Mouse (Mus musculus): ENCODE results near the gene Cep57. TPM values are rescaled to one million over a fixed set of nuclear protein-coding genes. Genes with fewer than 3 reads are reported as not detected.

The Cep57 gene
- polyA plus RNA-seq, 2 experiments: 26.2 to 34.5 TPM

DNA sequence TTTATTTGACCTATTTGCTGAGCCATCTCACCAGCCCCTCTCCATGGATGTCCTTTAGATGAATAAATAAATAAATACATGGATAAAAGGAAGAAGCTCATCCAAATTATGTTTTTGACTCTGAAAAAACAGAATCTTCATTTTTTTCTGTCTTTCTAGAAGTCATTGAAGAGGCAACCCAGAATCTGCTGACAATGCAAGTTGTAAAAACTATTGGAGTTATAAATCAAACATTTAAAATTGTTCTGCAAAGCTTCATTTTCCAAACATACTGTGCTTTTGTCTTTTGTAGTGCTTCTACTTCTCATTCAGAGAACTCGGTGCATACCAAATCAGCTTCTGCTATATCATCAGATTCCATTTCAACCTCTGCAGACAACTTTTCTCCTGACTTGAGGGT, 44.9 kb downstream of the Cep57 start:
- DNase-seq (ENCODE audit: low read depth in 3 of 3, low spot score in 3 of 3) (no peak), ATAC-seq (ENCODE audit: insufficient read depth) (no peak)
- no peaks in the 10 kb centered on the region; the same call in 1 of the 2 replicates for H3K36me3 ChIP-seq (replicated peaks; ENCODE audit: control insufficient read depth, insufficient read depth, low read depth)
- H3K9ac ChIP-seq (replicated peaks): no peak overlapping the region
- no peaks in the 10 kb centered on the region for H3K4me1 ChIP-seq (replicated peaks; ENCODE audit: control insufficient read depth in 2 of 2, insufficient read depth in 2 of 2, low read length in 1 of 2)
- no peaks in the 10 kb centered on the region for H3K9me3 ChIP-seq (ENCODE audit: control insufficient read depth, low read length)
- H3K27ac ChIP-seq: no peak overlapping the region
- no peak overlapping the region for H3K4me3 ChIP-seq (ENCODE audit: insufficient read depth in 1 of 2, low read depth in 2 of 2, low read length in 2 of 2)
- H3K4me2 ChIP-seq (ENCODE audit: low read depth): no peak overlapping the region
- no peaks in the 10 kb centered on the region for H3K27me3 ChIP-seq (ENCODE audit: control insufficient read depth, insufficient read depth, low read length)
- 69% methylated on average over 1 of the region's 1 CpGs for WGBS (ENCODE audit: insufficient replicate concordance)
- no peak for TF ChIP-seq CTCF (IDR thresholded peaks at IDR 0.05; ENCODE audit: low read depth)
- TF ChIP-seq EP300 (IDR thresholded peaks at IDR 0.05; ENCODE audit: low read depth): no peak

DNA sequence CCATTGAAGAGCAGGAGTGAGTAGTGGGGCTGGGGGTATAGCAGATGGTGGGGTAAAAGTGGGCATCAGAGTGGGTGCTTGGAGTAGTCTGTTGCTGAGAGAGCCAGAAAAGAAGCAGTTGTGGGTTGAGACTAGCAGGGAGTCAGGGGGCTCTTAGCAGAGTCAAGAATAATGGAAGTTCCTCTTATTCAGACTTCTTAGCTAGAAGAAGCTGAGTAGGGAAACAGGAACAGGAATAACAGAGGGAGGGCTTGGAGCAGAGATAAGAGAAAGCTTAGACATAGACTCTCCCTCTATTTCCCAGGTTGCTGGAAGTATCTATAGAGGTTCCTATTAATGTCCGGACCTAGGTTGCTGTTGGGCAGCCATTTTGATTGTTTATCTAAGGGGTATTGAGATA, 52.2 kb downstream of the Cep57 start:
- Histone ChIP-seq H3K27ac (no peak overlapping the region), H3K9me3 (ENCODE audit: control insufficient read depth, low read length) (no peaks in the 10 kb centered on the region), H3K36me3 (replicated peaks; ENCODE audit: control insufficient read depth, insufficient read depth, low read depth) (no peaks in the 10 kb centered on the region), H3K4me2 (ENCODE audit: low read depth) (no peak overlapping the region), H3K4me1 (replicated peaks; ENCODE audit: control insufficient read depth in 2 of 2, insufficient read depth in 2 of 2, low read length in 1 of 2) (0 out of 4 replicates have a peak, but pooled peaks cover 0 to 2% of the 10 kb centered on the region in 2 experiments), H3K27me3 (ENCODE audit: control insufficient read depth, insufficient read depth, low read length) (no peaks in the 10 kb centered on the region), H3K9ac (replicated peaks) (no peak overlapping the region), H3K4me3 (ENCODE audit: insufficient read depth in 1 of 2, low read depth in 2 of 2, low read length in 2 of 2) (no peak overlapping the region)
- ATAC-seq (ENCODE audit: insufficient read depth): no peak
- TF ChIP-seq EP300 (IDR thresholded peaks at IDR 0.05; ENCODE audit: low read depth) (no peak), CTCF (IDR thresholded peaks at IDR 0.05; ENCODE audit: low read depth) (no peak)
- WGBS (ENCODE audit: insufficient replicate concordance): 35% methylated on average over 1 of the region's 1 CpGs
- DNase-seq (ENCODE audit: low read depth in 3 of 3, low spot score in 3 of 3): no peak

DNA sequence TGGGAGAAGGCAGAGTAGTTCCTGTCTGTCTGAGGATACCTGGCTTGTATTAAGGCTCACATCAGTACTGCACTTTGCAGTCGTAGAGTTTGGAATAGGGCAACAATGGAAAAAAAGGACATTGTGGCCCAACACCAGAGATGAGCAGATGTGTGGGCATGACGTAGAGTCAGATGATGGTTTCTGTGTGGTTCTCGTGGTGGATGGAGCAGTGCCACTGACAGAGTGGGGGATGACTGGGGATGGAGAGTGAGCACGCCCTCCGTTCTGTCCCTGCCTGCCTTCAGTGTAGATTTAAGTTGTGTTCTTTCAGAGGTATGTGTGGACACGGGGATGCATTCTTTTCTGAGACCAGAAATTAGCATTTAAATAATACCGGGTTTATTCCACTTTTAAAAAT, 60.3 kb downstream of the Cep57 start:
- Histone ChIP-seq H3K27me3 (ENCODE audit: control insufficient read depth, insufficient read depth, low read length) (no peaks in the 10 kb centered on the region), H3K9ac (replicated peaks) (no peak overlapping the region), H3K4me3 (ENCODE audit: insufficient read depth in 1 of 2, low read depth in 2 of 2, low read length in 2 of 2) (no peak overlapping the region), H3K4me2 (ENCODE audit: low read depth) (no peak overlapping the region), H3K9me3 (ENCODE audit: control insufficient read depth, low read length) (no peaks in the 10 kb centered on the region), H3K4me1 (replicated peaks; ENCODE audit: control insufficient read depth in 2 of 2, insufficient read depth in 2 of 2, low read length in 1 of 2) (no peaks in the 10 kb centered on the region), H3K27ac (no peak overlapping the region), H3K36me3 (replicated peaks; ENCODE audit: control insufficient read depth, insufficient read depth, low read depth) (no peaks in the 10 kb centered on the region)
- 68% methylated on average over 7 of the region's 7 CpGs for WGBS (ENCODE audit: insufficient replicate concordance)
- DNase-seq (ENCODE audit: low read depth in 3 of 3, low spot score in 3 of 3) (no peak), ATAC-seq (ENCODE audit: insufficient read depth) (no peak)
- TF ChIP-seq CTCF (IDR thresholded peaks at IDR 0.05; ENCODE audit: low read depth) (no peak), EP300 (IDR thresholded peaks at IDR 0.05; ENCODE audit: low read depth) (no peak)

DNA sequence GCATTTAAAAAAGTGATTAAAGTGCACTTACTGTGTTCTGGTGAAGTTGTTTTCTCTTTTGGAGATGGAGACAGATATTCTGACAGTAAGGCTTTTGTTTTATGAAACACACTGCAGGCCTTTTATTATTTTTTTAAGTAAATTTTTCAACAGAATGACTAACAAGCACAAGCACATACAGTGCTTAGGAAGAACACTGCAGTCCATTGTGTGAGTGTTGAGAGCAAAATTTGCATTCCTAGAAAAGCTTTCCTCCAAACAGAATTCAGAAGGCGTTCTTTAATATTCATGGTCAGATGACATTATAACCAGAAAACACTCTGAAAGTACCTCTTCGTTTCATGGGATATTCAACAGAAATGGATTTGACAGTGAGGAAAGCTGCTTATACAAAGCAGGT, 61.3 kb downstream of the Cep57 start:
- whole genome bisulfite sequencing (ENCODE audit: insufficient replicate concordance): 78% methylated on average over 2 of the region's 2 CpGs
- H3K27ac ChIP-seq: no peak overlapping the region
- no peak overlapping the region for H3K9ac ChIP-seq (replicated peaks)
- H3K36me3 ChIP-seq (replicated peaks; ENCODE audit: control insufficient read depth, insufficient read depth, low read depth): no peaks in the 10 kb centered on the region
- DNase-seq (ENCODE audit: low read depth in 3 of 3, low spot score in 3 of 3) (no peak), ATAC-seq (ENCODE audit: insufficient read depth) (no peak)
- no peak overlapping the region for H3K4me2 ChIP-seq (ENCODE audit: low read depth)
- TF ChIP-seq EP300 (IDR thresholded peaks at IDR 0.05; ENCODE audit: low read depth) (no peak), CTCF (IDR thresholded peaks at IDR 0.05; ENCODE audit: low read depth) (no peak)
- no peaks in the 10 kb centered on the region for H3K9me3 ChIP-seq (ENCODE audit: control insufficient read depth, low read length)
- H3K27me3 ChIP-seq (ENCODE audit: control insufficient read depth, insufficient read depth, low read length): no peaks in the 10 kb centered on the region
- no peak overlapping the region for H3K4me3 ChIP-seq (ENCODE audit: insufficient read depth in 1 of 2, low read depth in 2 of 2, low read length in 2 of 2)
- no peaks in the 10 kb centered on the region for H3K4me1 ChIP-seq (replicated peaks; ENCODE audit: control insufficient read depth in 2 of 2, insufficient read depth in 2 of 2, low read length in 1 of 2)

DNA sequence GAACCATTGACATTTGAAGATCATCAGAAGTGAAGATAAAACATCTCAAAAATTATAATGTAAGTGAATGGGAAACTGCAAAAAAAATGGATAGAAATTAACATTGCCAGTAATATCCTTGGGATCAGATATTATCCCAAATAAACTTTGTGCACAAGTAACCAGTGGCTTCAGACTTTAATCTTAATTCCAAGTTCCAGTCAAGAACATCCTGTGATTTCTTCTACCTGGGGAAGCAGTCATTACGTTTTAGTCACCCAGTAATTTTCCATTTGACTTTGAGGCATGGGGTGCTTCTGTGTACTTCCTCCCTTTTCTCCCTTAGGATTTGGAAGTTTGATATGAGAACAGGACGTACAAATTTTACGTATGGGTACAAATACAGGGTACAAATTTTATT, 66.5 kb downstream of the Cep57 start:
- 69% methylated on average over 3 of the region's 3 CpGs for WGBS (ENCODE audit: insufficient replicate concordance)
- TF ChIP-seq CTCF (IDR thresholded peaks at IDR 0.05; ENCODE audit: low read depth) (no peak), EP300 (IDR thresholded peaks at IDR 0.05; ENCODE audit: low read depth) (no peak)
- no peak overlapping the region for H3K4me2 ChIP-seq (ENCODE audit: low read depth)
- H3K9me3 ChIP-seq (ENCODE audit: control insufficient read depth, low read length): no peaks in the 10 kb centered on the region
- H3K36me3 ChIP-seq (replicated peaks; ENCODE audit: control insufficient read depth, insufficient read depth, low read depth): no peaks in the 10 kb centered on the region
- ATAC-seq (ENCODE audit: insufficient read depth): no peak
- no peaks in the 10 kb centered on the region for H3K27me3 ChIP-seq (ENCODE audit: control insufficient read depth, insufficient read depth, low read length)
- no peaks in the 10 kb centered on the region for H3K4me1 ChIP-seq (replicated peaks; ENCODE audit: control insufficient read depth in 2 of 2, insufficient read depth in 2 of 2, low read length in 1 of 2)
- no peak overlapping the region for H3K9ac ChIP-seq (replicated peaks)
- no peak for DNase-seq (ENCODE audit: low read depth in 3 of 3, low spot score in 3 of 3)
- no peak overlapping the region for H3K4me3 ChIP-seq (ENCODE audit: insufficient read depth in 1 of 2, low read depth in 2 of 2, low read length in 2 of 2)
- H3K27ac ChIP-seq: no peak overlapping the region

Other genes with a start within 250 kb of the Cep57 start
- gene Mtmr2, start 78.7 kb downstream of the Cep57 start, polyA plus RNA-seq (2012; rRNA removed): 5.5 and 5.9 TPM in 2 replicates
- 18.1 and 18.6 TPM in 2 replicates for gene Mtmr2, start 78.7 kb downstream of the Cep57 start, polyA plus RNA-seq (2014; fragmentation: Nextera tagmentation; extraction: Ambion mirVana)
- gene Fam76b, start 609 bp upstream of the Cep57 start, polyA plus RNA-seq (2012; rRNA removed): 9.0 and 11.7 TPM in 2 replicates
- gene Fam76b, start 609 bp upstream of the Cep57 start, polyA plus RNA-seq (2014; fragmentation: Nextera tagmentation; extraction: Ambion mirVana): 8.5 and 8.9 TPM in 2 replicates